ENCODE assay signal across 27 mouse cellular contexts in genomic region chr19:42678191-42678590, GRCm38 (mm10).
DNase-seq lines count a peak whose midpoint lies in the region; ATAC-seq and TF ChIP-seq lines count a peak whose summit lies in the region.
"Had no signal": no experiment of that assay in that cellular context is flagged by ENCODE, and none has a peak within 500 bp of the region (broad histone marks: within the 10 kb centered on the region; RNA-seq: fewer than 3 reads in every experiment).

No protein-coding gene starts in this region.

- no peaks in the 10 kb centered on the region for H3K27me3 ChIP-seq in liver, adult 2 months (ENCODE audit: control insufficient read depth, insufficient read depth, low read length)
- 0 out of 2 replicates have a peak, but pooled peaks cover 4% of the 10 kb centered on the region for H3K27me3 ChIP-seq in liver, embryonic 12.5 days (replicated peaks)
- H3K27me3 ChIP-seq in kidney, postnatal 0 days (ENCODE audit: insufficient read depth, low read length) = no peaks in the 10 kb centered on the region
- no peaks in the 10 kb centered on the region for H3K27me3 ChIP-seq in forebrain, embryonic 16.5 days (replicated peaks; ENCODE audit: control insufficient read depth, insufficient read depth, low read length)
- H3K27me3 ChIP-seq: forebrain, embryonic 13.5 days; limb, embryonic 12.5 days; liver, embryonic 13.5 days; lung, embryonic 15.5 days had no signal

- no peak overlapping the region for H3K9ac ChIP-seq in liver, adult 2 months (ENCODE audit: low read depth, low read length)
- H3K9ac ChIP-seq in liver, embryonic 12.5 days = no peak overlapping the region
- no peak overlapping the region for H3K9ac ChIP-seq in kidney, postnatal 0 days (ENCODE audit: low read depth, low read length)
- H3K9ac ChIP-seq in forebrain, embryonic 16.5 days (replicated peaks; ENCODE audit: low read depth, low read length) = no peak overlapping the region
- H3K9ac ChIP-seq: forebrain, embryonic 13.5 days; limb, embryonic 12.5 days; liver, embryonic 13.5 days; lung, embryonic 15.5 days; midbrain, embryonic 12.5 days; neural tube, embryonic 12.5 days had no signal

- TF ChIP-seq POLR2A in liver, adult 2 months (IDR thresholded peaks at IDR 0.05; ENCODE audit: extremely low read depth, insufficient read depth, low read length) = no peak
- TF ChIP-seq POLR2A in bone marrow macrophage, adult 2 months (IDR thresholded peaks at IDR 0.05; ENCODE audit: borderline replicate concordance, low read depth, low read length) = no peak

- peak; percentile 49 for DNase-seq in liver, adult 2 months (ENCODE audit: extremely low read depth, low read depth, low spot score)
- DNase-seq in kidney, postnatal 0 days (ENCODE audit: low spot score) = peak; percentile 71
- DNase-seq in kidney, postnatal 4 days = peak; percentile 65 to 75
- DNase-seq in layer of hippocampus, adult 11-12 months (ENCODE audit: low spot score) = no peak
- DNase-seq: adrenal gland, postnatal 36 days; B cell, adult 2 months; cerebellum, adult 2 months; cerebellum, postnatal 14 days; gastrocnemius, postnatal 14 days; heart, postnatal 14 days; liver, embryonic 13.5 days; right cerebral cortex, postnatal 4 days; thymus, adult 18-20 months; thymus, postnatal 25 days had no signal

- no peak overlapping the region for H3K4me3 ChIP-seq in liver, adult 2 months (ENCODE audit: insufficient read depth, low read depth, low read length)
- H3K4me3 ChIP-seq in liver, embryonic 12.5 days = no peak overlapping the region
- H3K4me3 ChIP-seq in bone marrow macrophage, adult 2 months (ENCODE audit: insufficient read depth, low read length) = no peak overlapping the region
- H3K4me3 ChIP-seq in kidney, postnatal 0 days (replicated peaks; ENCODE audit: low read depth, low read length) = no peak overlapping the region
- no peak overlapping the region for H3K4me3 ChIP-seq in forebrain, embryonic 16.5 days (replicated peaks; ENCODE audit: low read length)
- H3K4me3 ChIP-seq: forebrain, embryonic 13.5 days; hindbrain, embryonic 10.5 days; left cerebral cortex, adult 2 months; limb, embryonic 12.5 days; liver, embryonic 13.5 days; lung, embryonic 15.5 days; midbrain, embryonic 12.5 days; myocyte; neural tube, embryonic 12.5 days had no signal

- no peak for TF ChIP-seq CTCF in liver, adult 2 months (IDR thresholded peaks at IDR 0.05; ENCODE audit: low read depth, low read length)
- no peak for TF ChIP-seq CTCF in bone marrow macrophage, adult 2 months (IDR thresholded peaks at IDR 0.05; ENCODE audit: low read depth, low read length)
- no peak for TF ChIP-seq CTCF in kidney, postnatal 0 days (IDR thresholded peaks at IDR 0.05; ENCODE audit: low read depth)

- H3K27ac ChIP-seq in liver, adult 2 months (replicated peaks; ENCODE audit: insufficient read depth, low read depth, low read length) = no peak overlapping the region
- no peak overlapping the region for H3K27ac ChIP-seq in liver, embryonic 12.5 days
- peak overlapping the region; percentile 93 for H3K27ac ChIP-seq in bone marrow macrophage, adult 2 months (ENCODE audit: insufficient read depth, low read depth, low read length)
- H3K27ac ChIP-seq in kidney, postnatal 0 days = no peak overlapping the region
- no peak overlapping the region for H3K27ac ChIP-seq in forebrain, embryonic 16.5 days (ENCODE audit: low read length)
- H3K27ac ChIP-seq: forebrain, embryonic 13.5 days; hindbrain, embryonic 10.5 days; left cerebral cortex, adult 2 months; limb, embryonic 12.5 days; liver, embryonic 13.5 days; lung, embryonic 15.5 days; midbrain, embryonic 12.5 days; neural tube, embryonic 12.5 days; stomach, postnatal 0 days had no signal

- no peaks in the 10 kb centered on the region for H3K79me2 ChIP-seq in liver, adult 2 months (ENCODE audit: control insufficient read depth, insufficient read depth, low read length)

- H3K4me2 ChIP-seq in liver, embryonic 12.5 days = no peak overlapping the region
- no peak overlapping the region for H3K4me2 ChIP-seq in kidney, postnatal 0 days (ENCODE audit: low read length)
- no peak overlapping the region for H3K4me2 ChIP-seq in forebrain, embryonic 16.5 days (ENCODE audit: low read length)
- H3K4me2 ChIP-seq: forebrain, embryonic 13.5 days; limb, embryonic 12.5 days; liver, embryonic 13.5 days; lung, embryonic 15.5 days; midbrain, embryonic 12.5 days; neural tube, embryonic 12.5 days had no signal

- ATAC-seq in liver, embryonic 12.5 days = no peak
- no peak for ATAC-seq in kidney, postnatal 0 days (replicated peaks; ENCODE audit: low FRiP score, low read depth)
- ATAC-seq in forebrain, embryonic 16.5 days = no peak
- ATAC-seq: forebrain, embryonic 13.5 days; hindbrain, embryonic 16.5 days had no signal

- no peaks in the 10 kb centered on the region for H3K36me3 ChIP-seq in liver, adult 2 months (ENCODE audit: control insufficient read depth, insufficient read depth, low read length)
- no peaks in the 10 kb centered on the region for H3K36me3 ChIP-seq in liver, embryonic 12.5 days
- no peaks in the 10 kb centered on the region for H3K36me3 ChIP-seq in kidney, postnatal 0 days (ENCODE audit: insufficient read depth, low read length)
- H3K36me3 ChIP-seq in forebrain, embryonic 16.5 days (ENCODE audit: control insufficient read depth, insufficient read depth) = no peaks in the 10 kb centered on the region
- H3K36me3 ChIP-seq: hindbrain, embryonic 10.5 days; limb, embryonic 12.5 days; liver, embryonic 13.5 days; lung, embryonic 15.5 days; midbrain, embryonic 12.5 days; neural tube, embryonic 12.5 days had no signal

- 0 out of 2 replicates have a peak, but pooled peaks cover 5% of the 10 kb centered on the region for H3K4me1 ChIP-seq in liver, adult 2 months (ENCODE audit: control insufficient read depth, insufficient read depth, low read length)
- no peaks in the 10 kb centered on the region for H3K4me1 ChIP-seq in liver, embryonic 12.5 days
- peaks cover 18% of the 10 kb centered on the region for H3K4me1 ChIP-seq in bone marrow macrophage, adult 2 months (ENCODE audit: control insufficient read depth, insufficient read depth, low read length)
- no peaks in the 10 kb centered on the region for H3K4me1 ChIP-seq in kidney, postnatal 0 days (replicated peaks; ENCODE audit: insufficient read depth, low read length)
- H3K4me1 ChIP-seq in forebrain, embryonic 16.5 days (replicated peaks; ENCODE audit: control insufficient read depth, insufficient read depth, low read length) = peaks cover 5% of the 10 kb centered on the region
- H3K4me1 ChIP-seq: liver, embryonic 13.5 days; lung, embryonic 15.5 days had no signal

- WGBS in liver, adult 2 months = 64% methylated on average over 10 of the region's 10 CpGs
- 64% methylated on average over 10 of the region's 10 CpGs for WGBS in liver, embryonic 12.5 days (ENCODE audit: insufficient replicate concordance)
- 34% methylated on average over 10 of the region's 10 CpGs for WGBS in kidney, postnatal 0 days
- 76% methylated on average over 10 of the region's 10 CpGs for WGBS in forebrain, embryonic 16.5 days

- H3K9me3 ChIP-seq in liver, embryonic 12.5 days (replicated peaks) = 0 out of 2 replicates have a peak, but pooled peaks cover 6% of the 10 kb centered on the region
- no peaks in the 10 kb centered on the region for H3K9me3 ChIP-seq in kidney, postnatal 0 days (replicated peaks; ENCODE audit: low read length)
- H3K9me3 ChIP-seq in forebrain, embryonic 16.5 days (ENCODE audit: control insufficient read depth, low read length) = no peaks in the 10 kb centered on the region
- H3K9me3 ChIP-seq: forebrain, embryonic 13.5 days; hindbrain, embryonic 10.5 days; liver, embryonic 13.5 days; lung, embryonic 15.5 days; midbrain, embryonic 12.5 days; neural tube, embryonic 12.5 days had no signal
